Mouse (Mus musculus) lung, postnatal 10 days (tissue): ENCODE data around the gene Slco4a1.
A peak's percentile ranks its signal among the peaks of the same experiment; 100 is the strongest.

ENCODE experiments used
- DNase-seq: peaks from one replicate; pipeline ENCODE4 v3.0.0; 2021

Slco4a1 gene

DNA sequence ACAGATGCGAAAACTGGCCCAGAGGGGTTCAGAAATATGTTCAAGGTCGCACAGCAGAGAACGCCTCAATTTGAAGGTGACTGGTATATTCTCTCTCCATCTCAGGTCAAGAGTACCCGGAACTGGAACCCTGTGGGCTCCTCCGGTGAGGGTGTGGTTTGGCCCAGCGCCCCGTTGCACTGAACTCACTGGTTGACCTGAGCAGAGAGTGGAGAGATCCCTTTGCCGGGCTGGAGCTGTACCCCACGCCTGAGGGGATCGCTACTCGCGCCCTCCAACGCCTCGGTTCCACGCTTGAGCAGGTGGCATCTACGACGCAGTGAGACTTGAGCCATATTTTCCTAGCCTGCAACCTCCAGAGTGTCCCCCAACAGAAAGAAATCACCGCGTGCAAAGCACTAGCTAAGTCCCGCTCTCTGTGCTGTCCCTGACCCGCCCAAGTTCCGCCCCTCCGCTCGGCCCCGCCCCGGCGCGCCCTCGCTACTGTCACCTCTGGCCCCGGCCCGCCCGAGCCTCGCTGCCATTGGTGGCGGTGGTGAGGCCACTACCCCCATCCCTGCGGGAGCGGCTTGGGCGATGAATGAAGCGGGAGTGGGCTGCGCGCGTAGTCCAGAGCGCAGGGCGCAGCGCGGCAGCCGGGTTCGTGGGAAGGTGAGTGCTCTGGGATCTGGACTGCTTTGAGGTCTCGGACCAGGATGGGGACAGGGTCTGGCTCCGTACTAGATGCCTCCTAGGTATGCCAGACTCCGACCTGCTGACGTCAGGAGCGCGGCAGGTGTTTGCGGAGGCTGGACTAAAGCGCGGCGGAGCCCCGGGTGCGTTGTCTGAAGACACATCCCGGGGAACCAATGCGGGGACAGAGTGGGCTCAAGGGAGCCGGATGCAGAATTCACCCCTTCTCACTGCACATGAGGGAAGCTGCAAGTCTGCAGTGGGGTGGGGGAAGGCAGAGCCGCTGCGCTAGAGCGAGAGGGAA, at the start of gene Slco4a1:
TSS of gene Slco4a1 (plus strand) at position 523 of the 976 bp plus-strand sequence.
- peak; percentile 90 for DNase-seq

- DNase-seq, result no peak
These were observed 47.6 kb upstream of the Slco4a1 start for GRCm38 (mm10) chr2:180408410-180408809.

GRCm38 (mm10) chr2:180410432-180410831, 45.6 kb upstream of the Slco4a1 start:
- no peak for DNase-seq

GRCm38 (mm10) chr2:180411013-180411412, 45.0 kb upstream of the Slco4a1 start:
- DNase-seq, result peak; percentile 8

GRCm38 (mm10) chr2:180415627-180416026, 40.4 kb upstream of the Slco4a1 start:
- DNase-seq, result no peak

- peak; percentile 46 for DNase-seq
These were observed 38.3 kb upstream of the Slco4a1 start for GRCm38 (mm10) chr2:180417731-180418130.

DNA sequence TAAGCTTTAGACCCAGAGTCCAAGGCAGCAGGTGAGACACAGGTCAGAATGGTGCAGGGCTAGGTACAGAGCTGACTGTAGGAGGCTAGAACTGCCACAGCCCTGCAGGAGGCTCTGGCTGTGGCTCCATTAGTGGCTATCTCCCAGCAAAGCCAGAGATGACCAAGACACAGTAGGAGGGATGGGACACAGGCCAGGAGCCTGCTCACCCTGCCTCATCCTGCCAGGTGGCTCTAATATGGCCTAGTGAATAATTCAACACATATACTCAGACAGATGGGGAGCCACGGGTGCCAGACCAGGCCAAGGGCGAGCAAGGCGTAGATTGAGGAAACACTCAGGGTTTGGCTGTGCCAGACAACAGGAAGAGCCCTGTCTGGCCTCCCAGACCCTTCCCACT, 35.4 kb upstream of the Slco4a1 start:
- no peak for DNase-seq

GRCm38 (mm10) chr2:180425115-180425514, 30.9 kb upstream of the Slco4a1 start:
- no peak for DNase-seq

- DNase-seq, result no peak
These were observed 29.0 kb upstream of the Slco4a1 start for GRCm38 (mm10) chr2:180427073-180427472.

DNA sequence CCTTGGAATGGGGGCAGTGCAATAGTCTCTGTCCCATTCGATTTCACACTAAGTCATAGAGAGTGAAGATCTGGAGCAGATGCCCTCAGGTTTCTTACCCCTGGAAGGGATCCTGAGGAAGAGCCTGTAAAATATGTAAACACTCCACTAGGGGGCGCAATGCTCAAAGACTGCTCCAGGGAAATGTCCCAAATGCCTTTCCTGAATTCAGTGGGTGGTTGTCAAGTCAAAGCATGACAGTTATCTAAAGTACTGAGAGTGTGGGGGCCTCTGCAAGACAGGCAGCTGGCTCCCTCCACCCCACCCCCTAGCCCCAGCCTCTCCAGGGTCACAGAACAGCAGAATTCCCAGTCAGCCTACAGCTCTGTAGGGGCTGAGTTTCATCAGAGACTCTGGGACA, 27.7 kb upstream of the Slco4a1 start:
- DNase-seq, result peak; percentile 38

GRCm38 (mm10) chr2:180430648-180431047, 25.4 kb upstream of the Slco4a1 start:
- DNase-seq, result no peak

DNA sequence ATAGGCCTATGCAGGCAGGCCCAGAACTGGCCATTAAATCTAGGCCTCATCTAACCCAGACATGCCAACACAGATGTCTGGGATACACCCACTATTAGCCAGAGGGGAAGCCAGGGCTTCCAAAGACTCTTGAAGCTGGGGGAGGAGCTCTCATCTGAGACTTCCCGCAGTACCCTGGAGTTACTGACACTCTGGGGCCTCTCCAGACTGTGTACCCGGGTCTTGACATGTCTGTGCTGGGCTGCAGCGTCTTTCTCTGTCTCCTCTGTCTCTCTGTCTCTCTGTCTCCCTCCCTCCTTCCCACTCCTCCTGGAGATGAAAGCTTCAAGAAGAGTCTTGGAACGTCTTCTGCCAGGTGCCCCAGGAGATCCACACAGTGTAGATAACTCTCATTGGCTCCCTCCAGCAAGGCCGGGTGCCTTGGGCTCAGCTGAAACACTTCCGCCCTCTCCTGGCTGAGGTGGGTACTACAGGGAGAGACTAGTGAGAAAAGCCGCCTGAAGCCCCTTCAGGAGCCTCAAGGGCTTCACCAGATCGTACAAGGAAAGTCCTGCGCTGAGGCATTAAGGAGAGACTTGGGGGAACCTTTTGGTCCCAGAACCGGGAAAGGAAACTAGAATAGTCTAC, 23.9 kb upstream of the Slco4a1 start:
- DNase-seq, result peak; percentile 87

DNA sequence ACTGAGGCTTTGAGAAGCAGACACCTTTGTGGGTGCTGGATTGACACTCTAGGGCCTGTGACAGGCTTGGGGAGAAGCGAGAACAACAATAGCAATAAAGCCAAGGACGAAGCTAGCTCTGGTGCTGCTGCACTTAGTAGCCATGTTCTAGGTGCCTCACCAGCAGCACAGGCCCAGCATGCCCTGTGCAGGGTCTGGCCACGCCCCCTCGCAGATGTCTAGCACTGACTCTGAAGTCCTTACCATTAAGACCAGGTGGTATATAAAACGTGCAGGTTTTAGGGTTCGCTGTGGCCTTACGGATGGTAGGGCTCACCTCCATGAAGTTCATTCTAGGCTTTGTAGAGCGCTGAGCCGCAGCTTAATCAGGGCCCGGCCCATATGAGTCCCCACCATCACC, 23.3 kb upstream of the Slco4a1 start:
- no peak for DNase-seq

- DNase-seq, result no peak
These were observed 22.7 kb upstream of the Slco4a1 start for GRCm38 (mm10) chr2:180433350-180433749.

DNA sequence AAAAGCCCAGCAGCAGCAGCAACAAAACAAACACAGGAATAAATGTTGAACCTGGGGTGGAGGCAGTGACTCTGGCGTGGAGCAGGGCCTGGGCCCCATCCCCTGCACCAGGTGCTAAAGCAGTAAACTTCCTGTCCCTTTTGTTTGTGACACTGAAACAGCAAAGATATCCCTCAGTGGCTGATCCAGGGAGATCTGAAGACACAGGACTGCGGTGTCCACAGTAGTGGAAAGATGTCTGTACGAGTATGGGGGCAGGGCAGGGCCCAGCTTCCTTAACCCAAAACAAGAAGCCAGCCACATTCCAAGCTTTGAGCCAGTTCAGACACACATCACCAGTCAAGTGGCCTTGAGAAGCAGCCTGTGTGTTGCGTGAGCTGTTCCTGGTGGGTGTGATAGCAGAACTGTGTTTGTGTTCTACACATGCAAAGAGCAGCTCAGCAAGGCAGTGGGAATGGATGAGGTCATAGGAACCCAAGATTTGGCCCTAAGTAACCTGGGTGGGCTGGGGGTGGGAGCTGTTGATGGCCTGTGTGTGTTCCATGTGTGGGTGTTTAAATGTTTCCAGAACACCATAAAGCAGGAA, 20.6 kb upstream of the Slco4a1 start:
- DNase-seq, result no peak

DNA sequence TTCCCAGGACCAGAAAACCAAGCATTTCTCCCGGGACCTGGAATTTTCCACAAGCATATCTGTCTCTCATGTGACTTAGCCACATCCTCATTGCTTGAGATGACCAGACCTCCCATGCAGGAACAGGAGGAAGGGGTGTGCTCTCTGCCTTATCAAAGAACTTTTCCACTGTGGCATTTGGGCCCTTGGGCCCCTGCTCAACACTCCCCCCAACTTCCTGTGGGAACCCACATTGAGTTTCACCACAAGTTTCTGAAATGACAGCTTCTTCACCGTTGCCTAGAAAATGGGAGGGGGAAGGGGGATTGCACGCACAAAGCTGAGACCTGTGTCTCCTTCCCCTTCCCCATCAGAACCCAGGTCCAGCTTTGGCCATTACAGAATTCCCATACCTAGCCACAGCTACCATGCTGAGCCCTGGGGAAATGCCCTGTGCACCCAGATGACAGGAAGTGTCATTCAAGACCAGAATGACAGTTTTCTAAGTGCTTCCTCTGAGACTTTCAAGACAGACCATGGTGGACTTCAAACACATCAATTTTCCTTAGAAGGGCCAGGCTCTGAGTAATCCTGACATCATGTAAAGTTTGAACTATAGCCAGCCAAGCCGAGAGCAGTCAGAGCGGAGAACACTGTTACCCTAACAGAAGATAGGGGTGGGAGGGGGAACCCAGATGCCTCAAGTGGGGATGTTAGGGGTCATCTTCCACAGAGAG, 18.7 kb upstream of the Slco4a1 start:
- DNase-seq, result no peak

GRCm38 (mm10) chr2:180439791-180440190, 16.3 kb upstream of the Slco4a1 start:
- no peak for DNase-seq

DNA sequence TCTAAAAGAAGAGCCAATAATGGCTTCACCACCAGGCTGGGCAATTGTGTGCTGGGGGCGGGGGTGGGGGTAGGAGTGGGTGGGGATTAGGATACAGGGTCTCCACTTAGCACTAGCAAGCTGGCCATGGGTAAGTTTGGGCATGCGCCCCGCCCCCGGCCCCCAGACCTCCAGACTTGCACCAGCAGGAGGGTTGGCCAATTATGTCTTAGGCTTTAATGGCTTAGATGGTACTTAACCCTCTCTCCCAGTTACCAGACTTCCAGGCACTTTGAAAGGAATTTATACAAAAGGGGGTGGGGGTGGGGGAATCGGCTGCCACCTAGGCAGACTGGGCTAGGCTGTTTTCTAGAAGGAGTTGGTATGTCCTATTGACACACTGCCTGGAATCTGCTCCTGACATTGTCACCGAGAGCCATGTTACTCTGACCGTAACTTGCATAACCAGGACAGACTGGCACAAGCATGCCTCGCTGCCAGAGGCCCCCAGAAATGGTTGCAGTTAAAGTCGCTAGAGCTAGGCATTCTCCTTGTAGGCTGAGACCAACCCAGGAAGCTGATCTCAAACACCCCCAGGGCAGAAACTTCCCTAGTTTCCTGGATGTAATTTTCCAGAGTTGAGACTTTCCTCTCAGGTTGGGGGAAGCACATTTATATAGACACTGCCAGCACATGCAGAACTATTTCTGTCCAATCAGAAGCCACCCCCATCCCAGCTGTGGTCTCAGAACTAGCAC, 15.3 kb upstream of the Slco4a1 start:
- DNase-seq, result no peak

GRCm38 (mm10) chr2:180442061-180442460, 14.0 kb upstream of the Slco4a1 start:
- DNase-seq, result no peak

DNA sequence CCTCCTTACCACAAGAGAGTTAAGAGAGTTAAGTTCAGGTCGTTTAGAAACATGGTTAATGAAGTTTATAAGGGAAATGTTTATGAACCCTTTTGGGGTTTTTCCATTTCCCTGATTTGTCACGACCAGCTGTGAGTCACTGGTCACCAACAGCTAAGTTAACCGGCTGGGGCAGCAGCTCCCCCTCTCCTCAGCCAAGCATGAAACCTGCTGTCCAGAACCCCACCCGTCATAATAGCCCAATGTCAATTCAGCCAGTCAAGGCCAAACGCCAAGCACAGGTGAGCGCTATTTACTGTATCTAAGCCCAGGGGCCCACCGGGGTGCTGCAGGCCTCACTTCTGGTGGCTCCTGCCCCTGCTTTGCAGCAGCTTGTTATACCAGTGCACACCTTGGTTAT, 12.2 kb upstream of the Slco4a1 start:
- no peak for DNase-seq

- DNase-seq, result no peak
These were observed 10.9 kb upstream of the Slco4a1 start for GRCm38 (mm10) chr2:180444957-180445785.
